Mouse (Mus musculus) adrenal gland, adult 18-20 months (tissue): ENCODE results near the gene Kcnc1. TPM values are rescaled to one million over a fixed set of nuclear protein-coding genes. Genes with fewer than 3 reads are reported as not detected.

Source experiments
- DNase-seq, 2 experiments: peaks; one replicate each; pipeline ENCODE4 v3.0.0; 2021 to 2022; ENCODE audit warnings: low spot score in 2 of 2
- total RNA-seq, 2 experiments: library from RNA; stranded (reverse); gene quantifications; 1 replicate in 1 of 2; 2 replicates in 1 of 2; pipeline ENCODE4 v1.2.3; 2021

Kcnc1 gene
- total RNA-seq, 2 experiments from 2014 or later, result 0.19 to 0.36 TPM

- no peak for DNase-seq
These were observed 21.9 kb downstream of the Kcnc1 start for GRCm38 (mm10) chr7:46418102-46418622.

GRCm38 (mm10) chr7:46421535-46421934 is 25.2 kb downstream of the Kcnc1 start:
- no peak for DNase-seq

- no peak for DNase-seq
These were observed 25.9 kb downstream of the Kcnc1 start for GRCm38 (mm10) chr7:46422052-46422763.

GRCm38 (mm10) chr7:46422764-46423412 is 26.6 kb downstream of the Kcnc1 start:
- DNase-seq, result peak; percentile 53 to 62

- no peak for DNase-seq
These were observed 27.7 kb downstream of the Kcnc1 start for GRCm38 (mm10) chr7:46423951-46424350.

- DNase-seq, result no peak
These were observed 28.7 kb downstream of the Kcnc1 start for GRCm38 (mm10) chr7:46425012-46425411.

- DNase-seq, result no peak
These were observed 37.6 kb downstream of the Kcnc1 start for GRCm38 (mm10) chr7:46433874-46434273.

- DNase-seq, result no peak
These were observed 39.5 kb downstream of the Kcnc1 start for GRCm38 (mm10) chr7:46435833-46436232.

GRCm38 (mm10) chr7:46438537-46439141 is 42.3 kb downstream of the Kcnc1 start:
- no peak for DNase-seq

- peak; percentile 11 to 25 for DNase-seq
These were observed 46.9 kb downstream of the Kcnc1 start for GRCm38 (mm10) chr7:46443163-46443562.

- DNase-seq, result no peak
These were observed 49.6 kb downstream of the Kcnc1 start for GRCm38 (mm10) chr7:46445896-46446295.

- DNase-seq, result no peak
These were observed 51.3 kb downstream of the Kcnc1 start for GRCm38 (mm10) chr7:46447473-46448165.

GRCm38 (mm10) chr7:46448922-46449645 is 52.8 kb downstream of the Kcnc1 start:
- DNase-seq, result no peak

GRCm38 (mm10) chr7:46453930-46454679 is 57.8 kb downstream of the Kcnc1 start:
- DNase-seq, result no peak

GRCm38 (mm10) chr7:46457889-46458288 is 61.6 kb downstream of the Kcnc1 start:
- DNase-seq, result no peak

- no peak for DNase-seq
These were observed 62.9 kb downstream of the Kcnc1 start for GRCm38 (mm10) chr7:46459200-46459599.

GRCm38 (mm10) chr7:46459605-46460245 is 63.4 kb downstream of the Kcnc1 start:
- no peak for DNase-seq

GRCm38 (mm10) chr7:46462287-46462686 is 66.0 kb downstream of the Kcnc1 start:
- no peak for DNase-seq

- DNase-seq, result no peak
These were observed 66.8 kb downstream of the Kcnc1 start for GRCm38 (mm10) chr7:46463136-46463535.
